ENCODE assay signal across 12 mouse cellular contexts in genomic region chr5:105551808-105552207, GRCm38 (mm10).
"Had no signal": no experiment of that assay in that cellular context is flagged by ENCODE, and none has a peak within 500 bp of the region (broad histone marks: within the 10 kb centered on the region; RNA-seq: fewer than 3 reads in every experiment).

No protein-coding gene starts in this region.

- DNase-seq: kidney, postnatal 14 days; right cerebral cortex, adult 18-20 months; right cerebral cortex, postnatal 25 days; thymus, postnatal 4 days had no signal

- H3K4me3 ChIP-seq: kidney, embryonic 15.5 days; left cerebral cortex, adult 2 months; limb, embryonic 10.5 days; midbrain, embryonic 12.5 days had no signal

- H3K9ac ChIP-seq: kidney, embryonic 15.5 days; midbrain, embryonic 12.5 days had no signal

- H3K4me2 ChIP-seq: kidney, embryonic 15.5 days; midbrain, embryonic 12.5 days had no signal

- H3K27ac ChIP-seq: kidney, embryonic 15.5 days; left cerebral cortex, adult 2 months; limb, embryonic 10.5 days; macrophage; midbrain, embryonic 12.5 days; stomach, postnatal 0 days had no signal

- H3K4me1 ChIP-seq: kidney, embryonic 15.5 days; limb, embryonic 10.5 days; midbrain, embryonic 12.5 days had no signal

- H3K36me3 ChIP-seq: kidney, embryonic 15.5 days; limb, embryonic 10.5 days; midbrain, embryonic 12.5 days had no signal

- H3K9me3 ChIP-seq: kidney, embryonic 15.5 days; limb, embryonic 10.5 days; megakaryocyte, embryonic 14.5 days; midbrain, embryonic 12.5 days had no signal

- H3K27me3 ChIP-seq: kidney, embryonic 15.5 days; megakaryocyte, embryonic 14.5 days; midbrain, embryonic 12.5 days had no signal

- ATAC-seq: intestine, embryonic 16.5 days had no signal
